Mouse (Mus musculus) heart, adult 2 months (tissue): Measurements from ENCODE around the gene Rhbdf2.

Source experiments
- EP300 ChIP-seq: fragments of 200-500 bp; IDR thresholded peaks from 2 replicates; pipeline ENCODE4 v1.6.1; 2011; ENCODE audit warnings: low read depth, low read length, control low read depth; ENCODE audit not compliant: insufficient read depth
- POLR2A ChIP-seq: fragments of 200-500 bp; IDR thresholded peaks from 2 replicates; pipeline ENCODE4 v1.6.1; 2011; ENCODE audit warnings: mild to moderate bottlenecking, low read depth, low read length, control low read depth; ENCODE audit not compliant: insufficient read depth

DNA sequence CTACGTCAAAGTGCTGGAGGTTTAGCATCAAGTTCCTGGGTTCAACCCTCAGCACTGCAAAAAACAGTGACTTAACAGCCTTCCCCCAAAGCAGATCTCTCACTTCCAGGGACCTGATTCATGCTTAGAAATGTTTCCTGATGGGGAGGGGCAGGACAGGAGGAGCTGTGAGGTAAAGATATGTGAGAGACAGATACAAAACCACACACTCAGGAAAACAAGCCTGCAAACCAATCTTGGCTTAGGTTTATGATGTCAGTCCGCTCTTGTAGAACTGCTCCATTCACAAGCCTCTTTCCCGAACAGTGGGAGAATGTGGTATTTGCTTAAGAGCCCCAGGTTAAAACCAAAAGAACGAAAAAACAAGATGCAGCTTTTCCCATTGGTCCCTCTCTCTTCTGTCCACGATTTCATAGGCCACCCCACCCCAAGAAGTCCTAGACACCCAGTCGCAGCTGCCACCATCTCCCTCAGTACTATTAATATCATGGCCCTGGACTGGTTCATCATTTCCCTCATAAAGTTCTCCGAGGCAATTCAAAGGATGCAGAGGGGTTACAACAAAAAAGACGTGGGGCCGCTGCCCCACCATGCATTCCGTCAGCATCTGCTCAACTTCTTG is 46.7 kb downstream of the Rhbdf2 start:
- no peak for TF ChIP-seq POLR2A
- TF ChIP-seq EP300, result no peak
